Mouse (Mus musculus): ENCODE data around the gene Olfr1396. TPM values are rescaled to one million over a fixed set of nuclear protein-coding genes. Genes with fewer than 3 reads are reported as not detected.
"Not testable (repeated sequence)": the region's sequence is repeated elsewhere in the genome, so short reads cannot be mapped to it uniquely, and the experiment has no call there.

Gene Olfr1396
- polyA plus RNA-seq, 1 experiment = 0.41 TPM

DNA sequence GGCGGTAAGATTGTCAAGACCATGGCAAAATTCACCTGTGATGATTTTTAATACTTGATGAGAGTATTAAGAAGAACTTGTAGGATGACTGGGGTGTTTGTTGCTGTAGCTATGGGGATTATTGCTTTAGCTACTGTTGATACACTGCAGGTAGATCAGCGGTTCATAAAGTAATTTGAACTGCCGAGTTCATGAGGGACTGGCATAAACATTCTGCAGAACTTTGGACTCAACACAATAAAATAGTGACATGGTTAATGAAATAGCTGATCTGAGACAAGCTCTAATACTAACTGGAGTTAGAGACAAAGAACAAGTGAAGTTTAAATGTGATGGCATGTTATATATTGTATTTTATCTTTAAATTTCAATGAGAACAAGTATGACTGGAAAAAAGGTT, 36.0 kb downstream of the Olfr1396 start:
- no peak for DNase-seq (ENCODE audit: low read depth in 1 of 2, low spot score in 2 of 2)
- TF ChIP-seq POLR2A (IDR thresholded peaks at IDR 0.05; ENCODE audit: low read depth, low read length) = no peak
- TF ChIP-seq CTCF (IDR thresholded peaks at IDR 0.05; ENCODE audit: extremely low read depth, insufficient read depth, insufficient read length, insufficient replicate concordance) = no peak
- Histone ChIP-seq H3K27me3 (ENCODE audit: control insufficient read depth, insufficient read depth, low read length) (no peaks in the 10 kb centered on the region), H3K36me3 (ENCODE audit: control insufficient read depth, insufficient read depth, low read length) (no peaks in the 10 kb centered on the region), H3K4me1 (ENCODE audit: control insufficient read depth, insufficient read depth, insufficient read length) (peaks cover 23% of the 10 kb centered on the region), H3K27ac (ENCODE audit: insufficient read depth, low read length) (no peak overlapping the region), H3K4me3 (ENCODE audit: extremely low read depth, insufficient read depth, insufficient read length) (no peak overlapping the region)
- 88% methylated on average over 3 of the region's 3 CpGs for WGBS

GRCm38 (mm10) chr11:49077012-49077411, 37.7 kb downstream of the Olfr1396 start:
- TF ChIP-seq CTCF (IDR thresholded peaks at IDR 0.05; ENCODE audit: extremely low read depth, insufficient read depth, insufficient read length, insufficient replicate concordance) (no peak), POLR2A (IDR thresholded peaks at IDR 0.05; ENCODE audit: low read depth, low read length) (no peak)
- DNase-seq (ENCODE audit: low read depth in 1 of 2, low spot score in 2 of 2) = no peak
- WGBS = 45% methylated on average over 1 of the region's 1 CpGs
- H3K27ac ChIP-seq (ENCODE audit: insufficient read depth, low read length) = no peak overlapping the region
- peaks cover 12% of the 10 kb centered on the region for H3K4me1 ChIP-seq (ENCODE audit: control insufficient read depth, insufficient read depth, insufficient read length)
- H3K36me3 ChIP-seq (ENCODE audit: control insufficient read depth, insufficient read depth, low read length) = no peaks in the 10 kb centered on the region
- no peak overlapping the region for H3K4me3 ChIP-seq (ENCODE audit: extremely low read depth, insufficient read depth, insufficient read length)
- no peaks in the 10 kb centered on the region for H3K27me3 ChIP-seq (ENCODE audit: control insufficient read depth, insufficient read depth, low read length)

GRCm38 (mm10) chr11:49076001-49076757, 38.5 kb downstream of the Olfr1396 start, which contains the start of gene Ifi47:
Ifi47 (plus strand) TSS chr11:49076587.
- H3K36me3 ChIP-seq (ENCODE audit: control insufficient read depth, insufficient read depth, low read length); DNase-seq (ENCODE audit: low read depth in 1 of 2, low spot score in 2 of 2); H3K4me1 ChIP-seq (ENCODE audit: control insufficient read depth, insufficient read depth, insufficient read length); H3K4me3 ChIP-seq (ENCODE audit: extremely low read depth, insufficient read depth, insufficient read length); H3K27me3 ChIP-seq (ENCODE audit: control insufficient read depth, insufficient read depth, low read length): not testable (repeated sequence)
- WGBS = 16% methylated on average over 6 of the region's 6 CpGs
- peak within 1 kb of the TSS; percentile 39; the same call in 1 of the 2 replicates for H3K27ac ChIP-seq (ENCODE audit: insufficient read depth, low read length)

DNA sequence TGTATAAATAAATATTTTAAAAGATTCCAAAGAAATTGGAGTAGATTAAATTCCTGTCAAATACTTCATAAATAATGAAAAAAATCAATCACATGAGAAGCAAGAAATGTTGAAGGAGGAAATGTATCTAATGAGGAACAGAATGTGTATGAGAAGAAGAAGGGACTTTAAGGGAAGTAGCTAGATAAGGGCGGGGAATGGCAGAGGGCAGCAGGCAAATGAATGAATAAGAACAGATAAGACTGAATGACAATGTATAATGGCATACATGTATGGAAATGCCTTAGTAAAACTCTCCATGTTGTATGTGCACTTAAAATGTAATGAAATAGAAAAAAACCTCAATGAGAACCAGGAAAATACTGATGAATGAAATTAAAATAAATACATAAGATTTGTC, 46.3 kb downstream of the Olfr1396 start:
- peaks cover 2% of the 10 kb centered on the region; the same call in 1 of the 2 replicates for H3K4me1 ChIP-seq (ENCODE audit: control insufficient read depth, insufficient read depth, insufficient read length)
- no peak overlapping the region for H3K4me3 ChIP-seq (ENCODE audit: extremely low read depth, insufficient read depth, insufficient read length)
- no peak for TF ChIP-seq POLR2A (IDR thresholded peaks at IDR 0.05; ENCODE audit: low read depth, low read length)
- no peak for TF ChIP-seq CTCF (IDR thresholded peaks at IDR 0.05; ENCODE audit: extremely low read depth, insufficient read depth, insufficient read length, insufficient replicate concordance)
- H3K27me3 ChIP-seq (ENCODE audit: control insufficient read depth, insufficient read depth, low read length) = no peaks in the 10 kb centered on the region
- DNase-seq (ENCODE audit: low read depth in 1 of 2, low spot score in 2 of 2) = no peak
- WGBS = 78% methylated on average over 1 of the region's 1 CpGs
- H3K36me3 ChIP-seq (ENCODE audit: control insufficient read depth, insufficient read depth, low read length) = no peaks in the 10 kb centered on the region
- no peak overlapping the region for H3K27ac ChIP-seq (ENCODE audit: insufficient read depth, low read length)

- not testable (repeated sequence) for DNase-seq (ENCODE audit: low read depth in 1 of 2, low spot score in 2 of 2); H3K27me3 ChIP-seq (ENCODE audit: control insufficient read depth, insufficient read depth, low read length); H3K4me1 ChIP-seq (ENCODE audit: control insufficient read depth, insufficient read depth, insufficient read length); H3K36me3 ChIP-seq (ENCODE audit: control insufficient read depth, insufficient read depth, low read length)
- 4% methylated on average over 5 of the region's 5 CpGs for whole genome bisulfite sequencing
- Histone ChIP-seq H3K27ac (ENCODE audit: insufficient read depth, low read length) (peak within 1 kb of the TSS; percentile 77), H3K4me3 (ENCODE audit: extremely low read depth, insufficient read depth, insufficient read length) (peak within 1 kb of the TSS; percentile 27; the same call in 1 of the 2 replicates)
These were observed 50.8 kb downstream of the Olfr1396 start, which contains the start of gene Tgtp2 for GRCm38 (mm10) chr11:49063713-49064469. Tgtp2 (minus strand) TSS chr11:49064206.

GRCm38 (mm10) chr11:49061865-49062264, 52.8 kb downstream of the Olfr1396 start:
- H3K36me3 ChIP-seq (ENCODE audit: control insufficient read depth, insufficient read depth, low read length); H3K4me1 ChIP-seq (ENCODE audit: control insufficient read depth, insufficient read depth, insufficient read length); DNase-seq (ENCODE audit: low read depth in 1 of 2, low spot score in 2 of 2); H3K27me3 ChIP-seq (ENCODE audit: control insufficient read depth, insufficient read depth, low read length): not testable (repeated sequence)
- Histone ChIP-seq H3K27ac (ENCODE audit: insufficient read depth, low read length) (peak overlapping the region; percentile 73), H3K4me3 (ENCODE audit: extremely low read depth, insufficient read depth, insufficient read length) (peak overlapping the region; percentile 23)
- 14% methylated on average over 2 of the region's 2 CpGs for WGBS

DNA sequence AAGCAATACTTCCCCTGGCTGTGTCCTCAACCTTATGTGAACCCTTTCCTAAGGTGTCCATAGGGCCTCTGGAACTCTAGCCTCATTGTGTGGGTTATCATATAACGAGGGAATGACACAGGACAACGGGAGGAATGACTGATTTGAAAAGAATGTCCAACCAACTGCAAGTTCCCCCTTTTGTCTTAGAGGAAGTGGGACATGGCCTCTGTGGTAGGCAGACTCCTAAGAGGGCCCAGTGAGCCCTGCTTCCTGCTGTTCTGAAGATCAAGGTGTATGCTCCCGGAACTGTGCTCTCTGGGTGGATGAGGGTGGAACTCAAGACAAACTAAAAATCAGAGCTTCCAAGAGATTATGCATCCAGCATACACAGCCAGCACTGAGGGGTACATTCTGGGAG, 54.6 kb downstream of the Olfr1396 start:
- DNase-seq (ENCODE audit: low read depth in 1 of 2, low spot score in 2 of 2); H3K36me3 ChIP-seq (ENCODE audit: control insufficient read depth, insufficient read depth, low read length); H3K4me1 ChIP-seq (ENCODE audit: control insufficient read depth, insufficient read depth, insufficient read length); H3K4me3 ChIP-seq (ENCODE audit: extremely low read depth, insufficient read depth, insufficient read length); H3K27ac ChIP-seq (ENCODE audit: insufficient read depth, low read length); H3K27me3 ChIP-seq (ENCODE audit: control insufficient read depth, insufficient read depth, low read length): not testable (repeated sequence)
- 22% methylated on average over 2 of the region's 3 CpGs for WGBS

Other genes starting within 250 kb of the Olfr1396 start
- 10.6 and 13.0 TPM in 2 replicates for gene Irgm1, start 243.2 kb downstream of the Olfr1396 start, polyA plus RNA-seq (2012; rRNA removed)
- gene Gm5431, start 212.7 kb downstream of the Olfr1396 start, polyA plus RNA-seq (2012; rRNA removed) = 0.36 and 0.37 TPM in 2 replicates
- gene Psme2b, start 168.7 kb downstream of the Olfr1396 start, polyA plus RNA-seq (2012; rRNA removed) = 8.3 and 12.9 TPM in 2 replicates
- gene Olfr56, start 136.0 kb downstream of the Olfr1396 start, polyA plus RNA-seq (2012; rRNA removed) = 0.05 and 0.22 TPM in 2 replicates
- 16.0 and 17.9 TPM in 2 replicates for gene 9930111J21Rik1, start 135.5 kb downstream of the Olfr1396 start, polyA plus RNA-seq (2012; rRNA removed)
- gene Gm12185, start 122.6 kb downstream of the Olfr1396 start, polyA plus RNA-seq (2012; rRNA removed) = 0.23 and 0.36 TPM in 2 replicates
- gene Tgtp1, start 120.7 kb downstream of the Olfr1396 start, polyA plus RNA-seq (2012; rRNA removed) = 2.1 and 2.5 TPM in 2 replicates
- 10.8 and 11.0 TPM in 2 replicates for gene 9930111J21Rik2, start 63.6 kb downstream of the Olfr1396 start, polyA plus RNA-seq (2012; rRNA removed)
- gene Tgtp2, start 50.7 kb downstream of the Olfr1396 start, polyA plus RNA-seq (2012; rRNA removed) = 7.1 and 19.6 TPM in 2 replicates
- 16.8 and 16.9 TPM in 2 replicates for gene Ifi47, start 38.3 kb downstream of the Olfr1396 start, polyA plus RNA-seq (2012; rRNA removed)
- not detected in 2 replicates for gene Olfr1395, start 27.4 kb upstream of the Olfr1396 start, polyA plus RNA-seq (2012; rRNA removed)
- gene Olfr1394, start 39.5 kb upstream of the Olfr1396 start, polyA plus RNA-seq (2012; rRNA removed) = not detected in 2 replicates
- 3.9 and 6.9 TPM in 2 replicates for gene Btnl9, start 72.3 kb upstream of the Olfr1396 start, polyA plus RNA-seq (2012; rRNA removed)
- 1.4 and 2.4 TPM in 2 replicates for gene Zfp62, start 88.4 kb upstream of the Olfr1396 start, polyA plus RNA-seq (2012; rRNA removed)
- 222 and 255 TPM in 2 replicates for gene Mgat1, start 129.3 kb upstream of the Olfr1396 start, polyA plus RNA-seq (2012; rRNA removed)
- 0.06 TPM in 2 replicates for gene Olfr1393, start 163.4 kb upstream of the Olfr1396 start, polyA plus RNA-seq (2012; rRNA removed)
- gene Olfr1392, start 170.4 kb upstream of the Olfr1396 start, polyA plus RNA-seq (2012; rRNA removed) = not detected in 2 replicates
- not detected in 2 replicates for gene Olfr10, start 189.9 kb upstream of the Olfr1396 start, polyA plus RNA-seq (2012; rRNA removed)
- gene Olfr1391, start 207.9 kb upstream of the Olfr1396 start, polyA plus RNA-seq (2012; rRNA removed) = not detected in 2 replicates
- not detected in 2 replicates for gene Olfr1390, start 220.3 kb upstream of the Olfr1396 start, polyA plus RNA-seq (2012; rRNA removed)